Mouse (Mus musculus) heart, postnatal 0 days (tissue): ENCODE data around the gene Nat8f2. TPM values are rescaled to one million over a fixed set of nuclear protein-coding genes. Genes with fewer than 3 reads are reported as not detected.

ENCODE experiments used
- ATAC-seq: fragments of 200-750 bp; cut with Nextera tagmentation; 2 replicates; pipeline ENCODE4 v1.8.0; 2017; ENCODE audit warnings: low read depth, moderate number of reproducible peaks, moderate library complexity; ENCODE audit not compliant: insufficient read depth
- DNase-seq: peaks from one replicate; pipeline ENCODE4 v3.0.0-alpha.2; 2016; ENCODE audit warnings: low spot score
- H3K27ac ChIP-seq: fragments of 300-500 bp; sonication (generic); 2 replicates; pipeline ENCODE4 v1.5.1; 2014; ENCODE audit warnings: low read depth, mild to moderate bottlenecking
- H3K27me3 ChIP-seq: fragments of 300-500 bp; sonication (generic); 2 replicates; pipeline ENCODE4 v1.6.1; 2014; ENCODE audit warnings: low read length, mixed read lengths; ENCODE audit not compliant: control insufficient read depth, insufficient read depth
- H3K36me3 ChIP-seq: fragments of 300-500 bp; sonication (generic); replicated peaks from 2 replicates; pipeline ENCODE4 v1.6.1; 2014; ENCODE audit warnings: low read length, mixed read lengths; ENCODE audit not compliant: control insufficient read depth, insufficient read depth
- H3K4me1 ChIP-seq: fragments of 300-500 bp; sonication (generic); 2 replicates; pipeline ENCODE4 v1.6.1; 2014; ENCODE audit warnings: antibody characterized with exemption; ENCODE audit not compliant: control insufficient read depth, insufficient read depth
- H3K4me2 ChIP-seq: fragments of 300-500 bp; sonication (generic); 2 replicates; pipeline ENCODE4 v1.6.1; 2014; ENCODE audit warnings: low read depth, mild to moderate bottlenecking, low read length, moderate library complexity
- H3K4me3 ChIP-seq: fragments of 300-500 bp; sonication (generic); 2 replicates; pipeline ENCODE4 v1.5.1; 2014; ENCODE audit warnings: low read depth, low read length
- H3K9ac ChIP-seq: fragments of 300-500 bp; sonication (generic); replicated peaks from 2 replicates; pipeline ENCODE4 v1.6.1; 2014; ENCODE audit warnings: low read depth, low read length, mixed read lengths
- H3K9me3 ChIP-seq: fragments of 300-500 bp; sonication (generic); replicated peaks from 2 replicates; pipeline ENCODE4 v1.6.1; 2016; ENCODE audit warnings: low read length; ENCODE audit not compliant: control insufficient read depth
- CTCF ChIP-seq: IDR thresholded peaks from 2 replicates; pipeline ENCODE4 v1.5.1; 2016; ENCODE audit warnings: antibody characterized with exemption, control low read depth, low read depth
- EP300 ChIP-seq: IDR thresholded peaks from 2 replicates; pipeline ENCODE4 v1.6.1; 2016; ENCODE audit warnings: antibody characterized with exemption, low read depth
- WGBS: fragments of 180-500 bp; shearing (Covaris S2); extraction: QIAGEN DNeasy Blood & Tissue Kit; methylation state at CpG from one replicate; pipeline ENCODE4 v1.1.7; 2014; 5-methylcytosine and 5-hydroxymethylcytosine counted together
- polyA plus RNA-seq: library from polyadenylated mRNA; unstranded; fragments of >200 nt; fragmentation: Nextera tagmentation; extraction: Ambion mirVana; gene quantifications from 2 replicates; pipeline ENCODE4 v1.2.1, GENCODE M21; 2015
- total RNA-seq: library from RNA; depleted of rRNA; stranded (reverse); fragments of >200 nt; gene quantifications from 2 replicates; pipeline ENCODE4 v1.2.3, GENCODE M21; 2014; ENCODE audit warnings: low replicate concordance

Nat8f2 gene
- total and polyA plus RNA-seq, 2 experiments from 2014 or later: not detected

DNA sequence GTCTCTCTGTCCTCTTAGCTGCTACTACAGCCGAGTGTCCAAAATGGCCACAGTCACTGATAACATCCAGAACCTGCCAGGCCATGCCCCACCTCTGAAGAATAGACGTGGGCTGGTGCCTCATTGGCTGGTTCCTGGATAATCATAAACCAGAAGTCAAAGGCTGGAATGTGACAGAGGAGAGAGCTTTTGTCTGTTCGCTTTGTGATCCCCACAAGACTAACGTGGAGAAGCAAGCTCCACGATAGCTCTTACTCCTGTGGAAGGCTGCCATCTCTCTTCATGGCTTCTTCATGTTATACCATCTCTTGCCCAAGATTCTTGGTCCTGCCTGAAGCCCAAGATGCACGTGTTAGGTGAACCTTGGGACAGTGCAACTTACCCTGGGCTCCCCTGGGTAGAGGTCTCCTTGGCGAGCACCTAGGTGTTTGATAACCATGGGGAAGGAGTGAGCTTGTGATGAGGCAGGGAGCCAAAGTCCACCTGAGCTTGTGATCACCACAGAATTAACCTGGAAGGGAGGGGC is 37.1 kb downstream of the Nat8f2 start, which contains the start of gene Nat8:
Gene Nat8 (minus strand): TSS at position 287 of the 526 bp plus-strand sequence.
- TF ChIP-seq EP300 (no peak), CTCF (no peak)
- H3K9ac ChIP-seq: no peak within 1 kb of the TSS
- H3K4me1 ChIP-seq: no peaks in the 10 kb centered on the region
- ATAC-seq: no peak
- WGBS: 54% methylated on average over 7 of the region's 7 CpGs
- H3K27me3 ChIP-seq: no peaks in the 10 kb centered on the region
- no peak within 1 kb of the TSS for H3K27ac ChIP-seq
- H3K36me3 ChIP-seq: no peaks in the 10 kb centered on the region
- no peak within 1 kb of the TSS for H3K4me3 ChIP-seq
- no peak for DNase-seq
- no peaks in the 10 kb centered on the region for H3K9me3 ChIP-seq
- H3K4me2 ChIP-seq: no peak within 1 kb of the TSS

- TF ChIP-seq EP300 (no peak), CTCF (no peak)
- H3K36me3 ChIP-seq: no peaks in the 10 kb centered on the region
- no peak overlapping the region for H3K9ac ChIP-seq
- no peaks in the 10 kb centered on the region for H3K9me3 ChIP-seq
- H3K4me2 ChIP-seq: no peak overlapping the region
- no peaks in the 10 kb centered on the region for H3K4me1 ChIP-seq
- ATAC-seq (no peak), DNase-seq (no peak)
- no peak overlapping the region for H3K27ac ChIP-seq
- WGBS: 49% methylated on average over 1 of the region's 1 CpGs
- no peaks in the 10 kb centered on the region for H3K27me3 ChIP-seq
- no peak overlapping the region for H3K4me3 ChIP-seq
Measured at GRCm38 (mm10) chr6:85829462-85829861, 39.5 kb downstream of the Nat8f2 start.

DNA sequence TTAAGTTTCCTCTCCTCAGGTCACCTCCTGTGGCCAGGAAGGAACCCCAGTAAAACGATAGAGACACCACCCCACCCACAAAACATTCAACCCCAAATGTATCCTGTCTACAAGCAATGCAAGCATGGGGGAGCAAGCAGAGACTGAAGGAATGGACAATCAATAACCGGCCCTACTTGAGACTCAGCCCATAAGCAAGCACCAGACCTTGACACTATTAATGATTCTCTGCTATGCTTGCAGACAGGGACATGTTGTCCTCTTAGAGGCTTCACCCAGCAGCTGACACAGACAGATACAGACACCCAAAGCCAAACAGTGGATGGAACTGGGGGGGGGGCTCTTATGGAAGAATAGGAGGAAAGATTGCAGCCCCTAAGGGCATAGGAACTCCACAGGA is 43.1 kb downstream of the Nat8f2 start:
- 0 out of 2 replicates have a peak, but pooled peaks cover 4% of the 10 kb centered on the region for H3K9me3 ChIP-seq
- H3K27ac ChIP-seq: no peak overlapping the region
- DNase-seq (no peak), ATAC-seq (no peak)
- H3K36me3 ChIP-seq: no peaks in the 10 kb centered on the region
- TF ChIP-seq CTCF (no peak), EP300 (no peak)
- no peaks in the 10 kb centered on the region for H3K4me1 ChIP-seq
- H3K4me3 ChIP-seq: no peak overlapping the region
- H3K9ac ChIP-seq: no peak overlapping the region
- 79% methylated on average over 2 of the region's 2 CpGs for WGBS
- no peak overlapping the region for H3K4me2 ChIP-seq
- H3K27me3 ChIP-seq: no peaks in the 10 kb centered on the region

GRCm38 (mm10) chr6:85823382-85824090 is 45.4 kb downstream of the Nat8f2 start:
- ATAC-seq (no peak), DNase-seq (no peak)
- H3K27ac ChIP-seq: no peak overlapping the region
- no peak overlapping the region for H3K9ac ChIP-seq
- no peaks in the 10 kb centered on the region for H3K4me1 ChIP-seq
- H3K4me2 ChIP-seq: no peak overlapping the region
- H3K27me3 ChIP-seq: no peaks in the 10 kb centered on the region
- 82% methylated on average over 1 of the region's 1 CpGs for WGBS
- no peak overlapping the region for H3K4me3 ChIP-seq
- 0 out of 2 replicates have a peak, but pooled peaks cover 4% of the 10 kb centered on the region for H3K9me3 ChIP-seq
- no peak for TF ChIP-seq EP300
- no peak for TF ChIP-seq CTCF
- no peaks in the 10 kb centered on the region for H3K36me3 ChIP-seq

- WGBS: 76% methylated on average over 4 of the region's 4 CpGs
- Histone ChIP-seq H3K9me3 (0 out of 2 replicates have a peak, but pooled peaks cover 4% of the 10 kb centered on the region), H3K27me3 (no peaks in the 10 kb centered on the region), H3K4me1 (no peaks in the 10 kb centered on the region), H3K36me3 (no peaks in the 10 kb centered on the region), H3K27ac (no peak overlapping the region), H3K9ac (no peak overlapping the region), H3K4me2 (no peak overlapping the region), H3K4me3 (no peak overlapping the region)
- DNase-seq (no peak), ATAC-seq (no peak)
- no peak for TF ChIP-seq EP300
Measured at GRCm38 (mm10) chr6:85822286-85822685, 46.7 kb downstream of the Nat8f2 start.
